Mouse (Mus musculus) heart, embryonic 12.5 days (tissue): Measurements from ENCODE around the gene Cacnb4. TPM values are rescaled to one million over a fixed set of nuclear protein-coding genes. Genes with fewer than 3 reads are reported as not detected.

Source experiments
- ATAC-seq: fragments of 200-750 bp; cut with Nextera tagmentation; 2 replicates; pipeline ENCODE4 v1.8.0; 2017; ENCODE audit warnings: moderate TSS enrichment, moderate library complexity; ENCODE audit not compliant: insufficient number of reproducible peaks, low FRiP score
- H3K27ac ChIP-seq: fragments of 300-500 bp; sonication (generic); 2 replicates; pipeline ENCODE4 v1.5.1; 2016; ENCODE audit warnings: mild to moderate bottlenecking, moderate library complexity; ENCODE audit not compliant: poor library complexity, severe bottlenecking
- H3K27me3 ChIP-seq: fragments of 300-500 bp; sonication (generic); replicated peaks from 2 replicates; pipeline ENCODE4 v1.6.1; 2016; ENCODE audit warnings: mild to moderate bottlenecking, moderate library complexity
- H3K36me3 ChIP-seq: fragments of 300-500 bp; sonication (generic); 2 replicates; pipeline ENCODE4 v1.6.1; 2016; ENCODE audit warnings: mild to moderate bottlenecking, moderate library complexity
- H3K4me1 ChIP-seq: fragments of 300-500 bp; sonication (generic); replicated peaks from 2 replicates; pipeline ENCODE4 v1.6.1; 2016; ENCODE audit warnings: mild to moderate bottlenecking
- H3K4me2 ChIP-seq: fragments of 300-500 bp; sonication (generic); 2 replicates; pipeline ENCODE4 v1.6.1; 2016; ENCODE audit warnings: mild to moderate bottlenecking, moderate library complexity
- H3K4me3 ChIP-seq: fragments of 300-500 bp; sonication (generic); 2 replicates; pipeline ENCODE4 v1.5.1; 2016; ENCODE audit warnings: mild to moderate bottlenecking
- H3K9ac ChIP-seq: fragments of 300-500 bp; sonication (generic); 2 replicates; pipeline ENCODE4 v1.6.1; 2016; ENCODE audit warnings: mild to moderate bottlenecking, moderate library complexity
- H3K9me3 ChIP-seq: fragments of 300-500 bp; sonication (generic); replicated peaks from 2 replicates; pipeline ENCODE4 v1.6.1; 2016; ENCODE audit warnings: mild to moderate bottlenecking, moderate library complexity
- WGBS: fragments of 180-500 bp; shearing (Covaris S2); methylation state at CpG from one replicate; pipeline ENCODE4 v1.1.7; 2016; 5-methylcytosine and 5-hydroxymethylcytosine counted together
- polyA plus RNA-seq: library from polyadenylated mRNA; unstranded; fragments of >200 nt; fragmentation: Nextera tagmentation; extraction: Ambion mirVana; gene quantifications from 2 replicates; pipeline ENCODE4 v1.2.1, GENCODE M21; 2016

Gene Cacnb4
- polyA plus RNA-seq, 1 experiment from 2014 or later: 0.41 TPM

- Histone ChIP-seq H3K4me3 (peak overlapping the region; percentile 72), H3K9ac (peak overlapping the region; percentile 86), H3K27ac (peak overlapping the region; percentile 80; the same call in 1 of the 2 replicates), H3K27me3 (no peaks in the 10 kb centered on the region), H3K36me3 (no peaks in the 10 kb centered on the region), H3K9me3 (no peaks in the 10 kb centered on the region), H3K4me1 (peaks cover 44% of the 10 kb centered on the region), H3K4me2 (peak overlapping the region; percentile 86)
- ATAC-seq: no peak
- WGBS: 46% methylated on average over 8 of the region's 8 CpGs
These were observed 253.6 kb downstream of the Cacnb4 start for GRCm38 (mm10) chr2:52422871-52423610.

- H3K27me3 ChIP-seq: no peaks in the 10 kb centered on the region
- 29% methylated on average over 6 of the region's 6 CpGs for WGBS
- no peak overlapping the region for H3K4me3 ChIP-seq
- no peak for ATAC-seq
- peak overlapping the region; percentile 52 for H3K27ac ChIP-seq
- H3K9ac ChIP-seq: peak overlapping the region; percentile 44
- peaks cover 6% of the 10 kb centered on the region for H3K36me3 ChIP-seq
- peak overlapping the region; percentile 86 for H3K4me2 ChIP-seq
- no peaks in the 10 kb centered on the region for H3K9me3 ChIP-seq
- peaks cover 44% of the 10 kb centered on the region for H3K4me1 ChIP-seq
These were observed 255.4 kb downstream of the Cacnb4 start for GRCm38 (mm10) chr2:52421197-52421596.

GRCm38 (mm10) chr2:52420001-52420710 lies 256.5 kb downstream of the Cacnb4 start:
- peaks cover 3% of the 10 kb centered on the region; the same call in 1 of the 2 replicates for H3K9me3 ChIP-seq
- no peak overlapping the region for H3K4me3 ChIP-seq
- H3K36me3 ChIP-seq: peaks cover 16% of the 10 kb centered on the region
- H3K27ac ChIP-seq: peak overlapping the region; percentile 21; the same call in 1 of the 2 replicates
- WGBS: 78% methylated on average over 7 of the region's 7 CpGs
- H3K27me3 ChIP-seq: no peaks in the 10 kb centered on the region
- H3K4me2 ChIP-seq: no peak overlapping the region
- no peak overlapping the region for H3K9ac ChIP-seq
- no peak for ATAC-seq
- peaks cover 42% of the 10 kb centered on the region for H3K4me1 ChIP-seq

- Histone ChIP-seq H3K9me3 (peaks cover 3% of the 10 kb centered on the region; the same call in 1 of the 2 replicates), H3K4me3 (no peak overlapping the region), H3K4me2 (no peak overlapping the region), H3K27me3 (no peaks in the 10 kb centered on the region), H3K36me3 (peaks cover 19% of the 10 kb centered on the region), H3K27ac (no peak overlapping the region), H3K9ac (no peak overlapping the region), H3K4me1 (peaks cover 42% of the 10 kb centered on the region)
- WGBS: 48% methylated on average over 6 of the region's 6 CpGs
- no peak for ATAC-seq
These were observed 257.3 kb downstream of the Cacnb4 start for GRCm38 (mm10) chr2:52419295-52419694.

- Histone ChIP-seq H3K4me1 (no peaks in the 10 kb centered on the region), H3K4me3 (no peak overlapping the region), H3K27ac (no peak overlapping the region), H3K9me3 (peaks cover 19% of the 10 kb centered on the region), H3K4me2 (no peak overlapping the region), H3K27me3 (no peaks in the 10 kb centered on the region), H3K9ac (no peak overlapping the region), H3K36me3 (peaks cover 70% of the 10 kb centered on the region)
- 94% methylated on average over 5 of the region's 5 CpGs for WGBS
- no peak for ATAC-seq
These were observed 264.1 kb downstream of the Cacnb4 start for GRCm38 (mm10) chr2:52412524-52413037.

- H3K36me3 ChIP-seq: peaks cover 77% of the 10 kb centered on the region
- H3K27me3 ChIP-seq: no peaks in the 10 kb centered on the region
- ATAC-seq: no peak
- no peak overlapping the region for H3K27ac ChIP-seq
- H3K4me2 ChIP-seq: no peak overlapping the region
- peaks cover 16% of the 10 kb centered on the region for H3K9me3 ChIP-seq
- no peaks in the 10 kb centered on the region for H3K4me1 ChIP-seq
- no peak overlapping the region for H3K4me3 ChIP-seq
- H3K9ac ChIP-seq: no peak overlapping the region
- 90% methylated on average over 1 of the region's 1 CpGs for WGBS
These were observed 270.2 kb downstream of the Cacnb4 start for GRCm38 (mm10) chr2:52406480-52406879.

- no peak for ATAC-seq
- WGBS: 92% methylated on average over 5 of the region's 5 CpGs
- Histone ChIP-seq H3K9me3 (peaks cover 6% of the 10 kb centered on the region; the same call in 1 of the 2 replicates), H3K4me1 (no peaks in the 10 kb centered on the region), H3K36me3 (peaks cover 69% of the 10 kb centered on the region), H3K27me3 (no peaks in the 10 kb centered on the region), H3K9ac (no peak overlapping the region), H3K27ac (no peak overlapping the region), H3K4me3 (no peak overlapping the region), H3K4me2 (no peak overlapping the region)
These were observed 271.4 kb downstream of the Cacnb4 start for GRCm38 (mm10) chr2:52405238-52405637.

- Histone ChIP-seq H3K9me3 (no peaks in the 10 kb centered on the region), H3K9ac (no peak overlapping the region), H3K4me1 (no peaks in the 10 kb centered on the region), H3K36me3 (peaks cover 6% of the 10 kb centered on the region), H3K27me3 (no peaks in the 10 kb centered on the region), H3K4me3 (no peak overlapping the region), H3K27ac (no peak overlapping the region), H3K4me2 (no peak overlapping the region)
- 83% methylated on average over 5 of the region's 5 CpGs for WGBS
- no peak for ATAC-seq
These were observed 282.1 kb downstream of the Cacnb4 start for GRCm38 (mm10) chr2:52394529-52394928.

GRCm38 (mm10) chr2:52390415-52390975 lies 286.1 kb downstream of the Cacnb4 start:
- no peak for ATAC-seq
- H3K4me2 ChIP-seq: no peak overlapping the region
- WGBS: 36% methylated on average over 2 of the region's 2 CpGs
- no peak overlapping the region for H3K9ac ChIP-seq
- peaks cover 15% of the 10 kb centered on the region for H3K4me1 ChIP-seq
- no peak overlapping the region for H3K27ac ChIP-seq
- H3K27me3 ChIP-seq: no peaks in the 10 kb centered on the region
- no peaks in the 10 kb centered on the region for H3K36me3 ChIP-seq
- H3K4me3 ChIP-seq: no peak overlapping the region
- no peaks in the 10 kb centered on the region for H3K9me3 ChIP-seq

GRCm38 (mm10) chr2:52389975-52390374 lies 286.7 kb downstream of the Cacnb4 start:
- H3K4me2 ChIP-seq: no peak overlapping the region
- no peaks in the 10 kb centered on the region for H3K27me3 ChIP-seq
- no peaks in the 10 kb centered on the region for H3K36me3 ChIP-seq
- H3K4me1 ChIP-seq: peaks cover 16% of the 10 kb centered on the region
- ATAC-seq: no peak
- H3K9me3 ChIP-seq: no peaks in the 10 kb centered on the region
- no peak overlapping the region for H3K4me3 ChIP-seq
- WGBS: 85% methylated on average over 3 of the region's 3 CpGs
- H3K27ac ChIP-seq: no peak overlapping the region
- no peak overlapping the region for H3K9ac ChIP-seq

GRCm38 (mm10) chr2:52386451-52386850 lies 290.2 kb downstream of the Cacnb4 start:
- H3K4me3 ChIP-seq: no peak overlapping the region
- H3K27me3 ChIP-seq: no peaks in the 10 kb centered on the region
- H3K4me1 ChIP-seq: peaks cover 16% of the 10 kb centered on the region
- WGBS: 46% methylated on average over 6 of the region's 6 CpGs
- H3K9ac ChIP-seq: no peak overlapping the region
- 0 out of 2 replicates have a peak, but pooled peaks have one; percentile 39 for ATAC-seq
- no peaks in the 10 kb centered on the region for H3K36me3 ChIP-seq
- no peak overlapping the region; the same call in 1 of the 2 replicates for H3K4me2 ChIP-seq
- H3K9me3 ChIP-seq: no peaks in the 10 kb centered on the region
- H3K27ac ChIP-seq: peak overlapping the region; percentile 41; the same call in 1 of the 2 replicates
